Mouse (Mus musculus): ENCODE measurements around the gene Pde12. TPM values are rescaled to one million over a fixed set of nuclear protein-coding genes. Genes with fewer than 3 reads are reported as not detected.

The Pde12 gene
- total and polyA plus RNA-seq, 3 experiments = 18.0 to 19.8 TPM; not detected in 1

GRCm38 (mm10) chr14:26663851-26664250, 5.8 kb downstream of the Pde12 start:
- DNase-seq (ENCODE audit: low read depth, low spot score) = no peak
- peaks cover 4 to 8% of the 10 kb centered on the region in 2 experiments; a peak in 3 of 4 replicates for H3K4me1 ChIP-seq (ENCODE audit: control insufficient read depth in 1 of 2, insufficient read depth in 2 of 2, low read length in 2 of 2)

GRCm38 (mm10) chr14:26662488-26662887, 7.2 kb downstream of the Pde12 start:
- H3K9me3 ChIP-seq (replicated peaks; ENCODE audit: insufficient read depth, low read length) = no peaks in the 10 kb centered on the region
- no peaks in the 10 kb centered on the region for H3K27me3 ChIP-seq (ENCODE audit: control insufficient read depth in 1 of 2, insufficient read depth in 2 of 2, low read length in 2 of 2)
- peaks cover 4 to 8% of the 10 kb centered on the region in 2 experiments; a peak in 3 of 4 replicates for H3K4me1 ChIP-seq (ENCODE audit: control insufficient read depth in 1 of 2, insufficient read depth in 2 of 2, low read length in 2 of 2)
- no peak overlapping the region for H3K27ac ChIP-seq (ENCODE audit: control insufficient read depth, low read depth, low read length)
- peak; percentile 44 for DNase-seq (ENCODE audit: low read depth, low spot score)
- TF ChIP-seq GATA1 (IDR thresholded peaks at IDR 0.05; ENCODE audit: low read depth, low read length) (0 out of 2 replicates have a peak, but pooled peaks have one; percentile 12), ZMIZ1 (IDR thresholded peaks at IDR 0.05; ENCODE audit: low read depth, low read length) (0 out of 2 replicates have a peak, but pooled peaks have one; percentile 37), ETS1 (IDR thresholded peaks at IDR 0.05; ENCODE audit: low read depth, low read length) (0 out of 2 replicates have a peak, but pooled peaks have one; percentile 7), TCF12 (IDR thresholded peaks at IDR 0.05; ENCODE audit: low read depth, low read length) (0 out of 2 replicates have a peak, but pooled peaks have one; percentile 41), SIN3A (IDR thresholded peaks at IDR 0.05; ENCODE audit: low read length) (no peak), POLR2AphosphoS5 (IDR thresholded peaks at IDR 0.05; ENCODE audit: borderline replicate concordance, low read depth, low read length) (no peak), SMC3 (IDR thresholded peaks at IDR 0.05; ENCODE audit: low read depth, low read length) (no peak), UBTF (IDR thresholded peaks at IDR 0.05; ENCODE audit: borderline replicate concordance, insufficient read depth, low read depth, low read length) (no peak), ZKSCAN1 (IDR thresholded peaks at IDR 0.05; ENCODE audit: low read depth, low read length) (no peak), EP300 (IDR thresholded peaks at IDR 0.05; ENCODE audit: low read depth in 1 of 2, low read length in 2 of 2) (peak; percentile 40 to 51; a peak in 1 of 4 replicates)
- peaks cover 20% of the 10 kb centered on the region for H3K79me2 ChIP-seq (ENCODE audit: control insufficient read depth, insufficient read depth, low read length, poor library complexity)
- peaks cover 11 to 29% of the 10 kb centered on the region in 2 experiments for H3K36me3 ChIP-seq (ENCODE audit: control insufficient read depth in 1 of 2, insufficient read depth in 2 of 2, low read length in 2 of 2)
- H3K9ac ChIP-seq (ENCODE audit: control insufficient read depth, low read depth, low read length, poor library complexity, severe bottlenecking) = no peak overlapping the region
- H3K4me3 ChIP-seq (ENCODE audit: control insufficient read depth in 1 of 2, insufficient read depth in 1 of 2, low read depth in 2 of 2, low read length in 2 of 2) = no peak overlapping the region

More at GRCm38 (mm10) chr14:26663851-26664250, 5.8 kb downstream of the Pde12 start:
- Histone ChIP-seq H3K79me2 (ENCODE audit: control insufficient read depth, insufficient read depth, low read length, poor library complexity) (peaks cover 34% of the 10 kb centered on the region), H3K4me3 (ENCODE audit: control insufficient read depth in 1 of 2, insufficient read depth in 1 of 2, low read depth in 2 of 2, low read length in 2 of 2) (no peak overlapping the region), H3K9ac (ENCODE audit: control insufficient read depth, low read depth, low read length, poor library complexity, severe bottlenecking) (no peak overlapping the region), H3K27me3 (ENCODE audit: control insufficient read depth in 1 of 2, insufficient read depth in 2 of 2, low read length in 2 of 2) (no peaks in the 10 kb centered on the region), H3K36me3 (ENCODE audit: control insufficient read depth in 1 of 2, insufficient read depth in 2 of 2, low read length in 2 of 2) (peaks cover 8 to 29% of the 10 kb centered on the region in 2 experiments), H3K27ac (ENCODE audit: control insufficient read depth, low read depth, low read length) (no peak overlapping the region), H3K9me3 (replicated peaks; ENCODE audit: insufficient read depth, low read length) (no peaks in the 10 kb centered on the region)
- TF ChIP-seq BHLHE40 (IDR thresholded peaks at IDR 0.05; ENCODE audit: borderline replicate concordance, low read depth, low read length) = no peak
- no peak for TF ChIP-seq POLR2AphosphoS2 (IDR thresholded peaks at IDR 0.05; ENCODE audit: low read length)
- no peak for TF ChIP-seq SIN3A (IDR thresholded peaks at IDR 0.05; ENCODE audit: low read length)
- TF ChIP-seq POLR2A (IDR thresholded peaks at IDR 0.05; ENCODE audit: control insufficient read depth in 1 of 2, insufficient read depth in 1 of 2, low read depth in 1 of 2, low read length in 2 of 2, poor library complexity in 1 of 2) = 0 out of 4 replicates have a peak, but pooled peaks of 1 of the 2 experiments have one; percentile 10
- no peak for TF ChIP-seq USF1 (IDR thresholded peaks at IDR 0.05; ENCODE audit: low read depth, low read length)
- TF ChIP-seq HCFC1 (IDR thresholded peaks at IDR 0.05; ENCODE audit: low read depth, low read length) = no peak
